17 mouse cellular contexts compared by ENCODE assay signal in genomic region chr2:126798455-126798854, GRCm38 (mm10).
"Had no signal": no experiment of that assay in that cellular context is flagged by ENCODE, and none has a peak within 500 bp of the region (broad histone marks: within the 10 kb centered on the region; RNA-seq: fewer than 3 reads in every experiment).

No protein-coding gene starts in this region.

- ATAC-seq: midbrain, embryonic 15.5 days had no signal

- H3K4me1 ChIP-seq: limb, embryonic 12.5 days; lung, embryonic 15.5 days; midbrain, embryonic 15.5 days; neural tube, embryonic 12.5 days had no signal

- H3K9ac ChIP-seq: limb, embryonic 12.5 days; lung, embryonic 15.5 days; midbrain, embryonic 15.5 days; neural tube, embryonic 12.5 days had no signal

- DNase-seq: kidney, adult 11 months; kidney, adult 9 months; kidney, postnatal 36 days; layer of hippocampus, adult 9-11 months; layer of hippocampus, postnatal 36 days; lung, postnatal 4 days; right cerebral cortex, postnatal 4 days; spleen, adult 18-20 months; thymus, postnatal 36 days had no signal

- H3K4me3 ChIP-seq: limb, embryonic 12.5 days; lung, embryonic 15.5 days; megakaryocyte, embryonic 14.5 days; midbrain, embryonic 15.5 days; neural tube, embryonic 12.5 days had no signal

- H3K4me2 ChIP-seq: limb, embryonic 12.5 days; liver, embryonic 11.5 days; lung, embryonic 15.5 days; midbrain, embryonic 11.5 days; midbrain, embryonic 15.5 days; neural tube, embryonic 12.5 days had no signal

- H3K27ac ChIP-seq: kidney, postnatal 0 days; limb, embryonic 12.5 days; lung, embryonic 15.5 days; midbrain, embryonic 15.5 days; neural tube, embryonic 12.5 days had no signal

- H3K27me3 ChIP-seq: limb, embryonic 12.5 days; lung, embryonic 15.5 days; megakaryocyte, embryonic 14.5 days; midbrain, embryonic 15.5 days; neural tube, embryonic 12.5 days had no signal

- H3K9me3 ChIP-seq: limb, embryonic 12.5 days; lung, embryonic 15.5 days; megakaryocyte, embryonic 14.5 days; midbrain, embryonic 15.5 days; neural tube, embryonic 12.5 days had no signal
